Mouse (Mus musculus): ENCODE measurements around the gene Rpl29.

- TF ChIP-seq CTCF (IDR thresholded peaks at IDR 0.05; ENCODE audit: control insufficient read depth, insufficient read depth, low read length), result peak; percentile 54; the same call in 1 of the 2 replicates
- TF ChIP-seq POLR2A (IDR thresholded peaks at IDR 0.05; ENCODE audit: borderline replicate concordance, control insufficient read depth, low read depth, low read length), result no peak
These were observed 45.2 kb downstream of the Rpl29 start for GRCm38 (mm10) chr9:106474456-106474855.
